Mouse (Mus musculus): ENCODE results near the gene Igfbp3. TPM values are rescaled to one million over a fixed set of nuclear protein-coding genes. Genes with fewer than 3 reads are reported as not detected.

The Igfbp3 gene
- polyA plus RNA-seq, 1 experiment from 2014 or later, result 53.7 TPM

- Histone ChIP-seq H3K4me3 (ENCODE audit: low read depth, low read length) (no peak overlapping the region), H3K4me1 (ENCODE audit: control insufficient read depth, insufficient read depth, low read length) (no peaks in the 10 kb centered on the region), H3K9ac (replicated peaks; ENCODE audit: low read length) (no peak overlapping the region), H3K9me3 (replicated peaks; ENCODE audit: control insufficient read depth, low read length) (no peaks in the 10 kb centered on the region), H3K27me3 (ENCODE audit: control insufficient read depth, insufficient read depth, low read length) (no peaks in the 10 kb centered on the region), H3K4me2 (ENCODE audit: low read depth, low read length) (no peak overlapping the region), H3K27ac (replicated peaks; ENCODE audit: low read depth, low read length) (no peak overlapping the region), H3K36me3 (replicated peaks; ENCODE audit: control insufficient read depth, insufficient read depth, low read depth, low read length) (no peaks in the 10 kb centered on the region)
- 72% methylated on average over 4 of the region's 4 CpGs for WGBS
- no peak for DNase-seq (ENCODE audit: low spot score)
- no peak for ATAC-seq (replicated peaks; ENCODE audit: insufficient number of reproducible peaks, low FRiP score, low TSS enrichment, low read depth)
These were observed 35.0 kb downstream of the Igfbp3 start for GRCm38 (mm10) chr11:7178724-7179123.

- Histone ChIP-seq H3K9me3 (replicated peaks; ENCODE audit: control insufficient read depth, low read length) (no peaks in the 10 kb centered on the region), H3K27ac (replicated peaks; ENCODE audit: low read depth, low read length) (no peak overlapping the region), H3K27me3 (ENCODE audit: control insufficient read depth, insufficient read depth, low read length) (no peaks in the 10 kb centered on the region), H3K4me3 (ENCODE audit: low read depth, low read length) (no peak overlapping the region), H3K36me3 (replicated peaks; ENCODE audit: control insufficient read depth, insufficient read depth, low read depth, low read length) (no peaks in the 10 kb centered on the region), H3K9ac (replicated peaks; ENCODE audit: low read length) (no peak overlapping the region), H3K4me1 (ENCODE audit: control insufficient read depth, insufficient read depth, low read length) (no peaks in the 10 kb centered on the region), H3K4me2 (ENCODE audit: low read depth, low read length) (no peak overlapping the region)
- ATAC-seq (replicated peaks; ENCODE audit: insufficient number of reproducible peaks, low FRiP score, low TSS enrichment, low read depth) (no peak), DNase-seq (ENCODE audit: low spot score) (no peak)
- 85% methylated on average over 6 of the region's 6 CpGs for WGBS
These were observed 40.1 kb downstream of the Igfbp3 start for GRCm38 (mm10) chr11:7173664-7174063.

GRCm38 (mm10) chr11:7169645-7170044, 44.1 kb downstream of the Igfbp3 start:
- Histone ChIP-seq H3K9ac (replicated peaks; ENCODE audit: low read length) (no peak overlapping the region), H3K27ac (replicated peaks; ENCODE audit: low read depth, low read length) (no peak overlapping the region), H3K9me3 (replicated peaks; ENCODE audit: control insufficient read depth, low read length) (no peaks in the 10 kb centered on the region), H3K4me3 (ENCODE audit: low read depth, low read length) (no peak overlapping the region), H3K27me3 (ENCODE audit: control insufficient read depth, insufficient read depth, low read length) (no peaks in the 10 kb centered on the region), H3K4me1 (ENCODE audit: control insufficient read depth, insufficient read depth, low read length) (no peaks in the 10 kb centered on the region), H3K36me3 (replicated peaks; ENCODE audit: control insufficient read depth, insufficient read depth, low read depth, low read length) (no peaks in the 10 kb centered on the region), H3K4me2 (ENCODE audit: low read depth, low read length) (no peak overlapping the region)
- no peak for DNase-seq (ENCODE audit: low spot score)
- ATAC-seq (replicated peaks; ENCODE audit: insufficient number of reproducible peaks, low FRiP score, low TSS enrichment, low read depth), result no peak
- WGBS, result 78% methylated on average over 1 of the region's 1 CpGs

GRCm38 (mm10) chr11:7164416-7164815, 49.3 kb downstream of the Igfbp3 start:
- 77% methylated on average over 4 of the region's 4 CpGs for WGBS
- H3K27ac ChIP-seq (replicated peaks; ENCODE audit: low read depth, low read length), result no peak overlapping the region
- H3K4me3 ChIP-seq (ENCODE audit: low read depth, low read length), result no peak overlapping the region
- no peak overlapping the region for H3K4me2 ChIP-seq (ENCODE audit: low read depth, low read length)
- H3K9ac ChIP-seq (replicated peaks; ENCODE audit: low read length), result no peak overlapping the region
- H3K27me3 ChIP-seq (ENCODE audit: control insufficient read depth, insufficient read depth, low read length), result no peaks in the 10 kb centered on the region
- no peaks in the 10 kb centered on the region for H3K9me3 ChIP-seq (replicated peaks; ENCODE audit: control insufficient read depth, low read length)
- ATAC-seq (replicated peaks; ENCODE audit: insufficient number of reproducible peaks, low FRiP score, low TSS enrichment, low read depth) (no peak), DNase-seq (ENCODE audit: low spot score) (no peak)
- H3K4me1 ChIP-seq (ENCODE audit: control insufficient read depth, insufficient read depth, low read length), result no peaks in the 10 kb centered on the region
- no peaks in the 10 kb centered on the region for H3K36me3 ChIP-seq (replicated peaks; ENCODE audit: control insufficient read depth, insufficient read depth, low read depth, low read length)

GRCm38 (mm10) chr11:7161502-7162174, 52.1 kb downstream of the Igfbp3 start:
- 76% methylated on average over 8 of the region's 8 CpGs for WGBS
- Histone ChIP-seq H3K4me2 (ENCODE audit: low read depth, low read length) (no peak overlapping the region), H3K4me1 (ENCODE audit: control insufficient read depth, insufficient read depth, low read length) (no peaks in the 10 kb centered on the region), H3K9me3 (replicated peaks; ENCODE audit: control insufficient read depth, low read length) (no peaks in the 10 kb centered on the region), H3K36me3 (replicated peaks; ENCODE audit: control insufficient read depth, insufficient read depth, low read depth, low read length) (no peaks in the 10 kb centered on the region), H3K27me3 (ENCODE audit: control insufficient read depth, insufficient read depth, low read length) (no peaks in the 10 kb centered on the region), H3K9ac (replicated peaks; ENCODE audit: low read length) (no peak overlapping the region), H3K27ac (replicated peaks; ENCODE audit: low read depth, low read length) (no peak overlapping the region), H3K4me3 (ENCODE audit: low read depth, low read length) (no peak overlapping the region)
- DNase-seq (ENCODE audit: low spot score), result peak; percentile 72
- ATAC-seq (replicated peaks; ENCODE audit: insufficient number of reproducible peaks, low FRiP score, low TSS enrichment, low read depth), result no peak

GRCm38 (mm10) chr11:7160637-7161101, 53.1 kb downstream of the Igfbp3 start:
- Histone ChIP-seq H3K27me3 (ENCODE audit: control insufficient read depth, insufficient read depth, low read length) (no peaks in the 10 kb centered on the region), H3K4me3 (ENCODE audit: low read depth, low read length) (no peak overlapping the region), H3K4me2 (ENCODE audit: low read depth, low read length) (no peak overlapping the region), H3K9me3 (replicated peaks; ENCODE audit: control insufficient read depth, low read length) (no peaks in the 10 kb centered on the region), H3K27ac (replicated peaks; ENCODE audit: low read depth, low read length) (no peak overlapping the region), H3K4me1 (ENCODE audit: control insufficient read depth, insufficient read depth, low read length) (no peaks in the 10 kb centered on the region), H3K36me3 (replicated peaks; ENCODE audit: control insufficient read depth, insufficient read depth, low read depth, low read length) (no peaks in the 10 kb centered on the region), H3K9ac (replicated peaks; ENCODE audit: low read length) (no peak overlapping the region)
- 48% methylated on average over 4 of the region's 4 CpGs for WGBS
- ATAC-seq (replicated peaks; ENCODE audit: insufficient number of reproducible peaks, low FRiP score, low TSS enrichment, low read depth) (peak; percentile 61; the same call in 1 of the 2 replicates), DNase-seq (ENCODE audit: low spot score) (peak; percentile 21)

- no peak for DNase-seq (ENCODE audit: low spot score)
- no peak for ATAC-seq (replicated peaks; ENCODE audit: insufficient number of reproducible peaks, low FRiP score, low TSS enrichment, low read depth)
- Histone ChIP-seq H3K4me2 (ENCODE audit: low read depth, low read length) (no peak overlapping the region), H3K27me3 (ENCODE audit: control insufficient read depth, insufficient read depth, low read length) (no peaks in the 10 kb centered on the region), H3K4me1 (ENCODE audit: control insufficient read depth, insufficient read depth, low read length) (no peaks in the 10 kb centered on the region), H3K9ac (replicated peaks; ENCODE audit: low read length) (no peak overlapping the region), H3K36me3 (replicated peaks; ENCODE audit: control insufficient read depth, insufficient read depth, low read depth, low read length) (no peaks in the 10 kb centered on the region), H3K27ac (replicated peaks; ENCODE audit: low read depth, low read length) (no peak overlapping the region), H3K4me3 (ENCODE audit: low read depth, low read length) (no peak overlapping the region), H3K9me3 (replicated peaks; ENCODE audit: control insufficient read depth, low read length) (no peaks in the 10 kb centered on the region)
- 77% methylated on average over 6 of the region's 6 CpGs for WGBS
These were observed 53.6 kb downstream of the Igfbp3 start for GRCm38 (mm10) chr11:7160146-7160545.

GRCm38 (mm10) chr11:7158196-7158595, 55.5 kb downstream of the Igfbp3 start:
- H3K27me3 ChIP-seq (ENCODE audit: control insufficient read depth, insufficient read depth, low read length), result no peaks in the 10 kb centered on the region
- 84% methylated on average over 6 of the region's 6 CpGs for WGBS
- no peak overlapping the region for H3K4me2 ChIP-seq (ENCODE audit: low read depth, low read length)

More at GRCm38 (mm10) chr11:7158196-7158595, 55.5 kb downstream of the Igfbp3 start:
- H3K27ac ChIP-seq (replicated peaks; ENCODE audit: low read depth, low read length), result no peak overlapping the region
- no peaks in the 10 kb centered on the region for H3K36me3 ChIP-seq (replicated peaks; ENCODE audit: control insufficient read depth, insufficient read depth, low read depth, low read length)
- no peak for DNase-seq (ENCODE audit: low spot score)
- H3K4me1 ChIP-seq (ENCODE audit: control insufficient read depth, insufficient read depth, low read length), result no peaks in the 10 kb centered on the region
- no peak overlapping the region for H3K9ac ChIP-seq (replicated peaks; ENCODE audit: low read length)
- no peaks in the 10 kb centered on the region for H3K9me3 ChIP-seq (replicated peaks; ENCODE audit: control insufficient read depth, low read length)
- H3K4me3 ChIP-seq (ENCODE audit: low read depth, low read length), result no peak overlapping the region
- ATAC-seq (replicated peaks; ENCODE audit: insufficient number of reproducible peaks, low FRiP score, low TSS enrichment, low read depth), result no peak

Data from embryonic facial prominence, embryonic 11.5 days (tissue).